Mouse (Mus musculus) CH12.LX (cell line): ENCODE data around the gene Pdcd1lg2. TPM values are rescaled to one million over a fixed set of nuclear protein-coding genes. Genes with fewer than 3 reads are reported as not detected.

Source experiments
- DNase-seq: peaks from one replicate; pipeline ENCODE4 v3.0.0-alpha.2; 2013; ENCODE audit errors: extremely low read depth
- H3K27ac ChIP-seq: 2 replicates; pipeline ENCODE4 v1.5.1; 2012; ENCODE audit warnings: low read depth, mild to moderate bottlenecking, control low read depth, moderate library complexity; ENCODE audit not compliant: insufficient read depth
- H3K27me3 ChIP-seq: replicated peaks from 2 replicates; pipeline ENCODE3; 2012; ENCODE audit warnings: inconsistent platforms
- H3K36me3 ChIP-seq, 2 experiments: replicated peaks in 1 of 2; 2 replicates each; pipeline versions ENCODE3 to v1.6.1; 2012; ENCODE audit warnings: inconsistent platforms in 1 of 2, low read length in 1 of 2, mild to moderate bottlenecking in 1 of 2, mixed read lengths in 1 of 2, moderate library complexity in 1 of 2; ENCODE audit not compliant: control insufficient read depth in 1 of 2, insufficient read depth in 1 of 2
- H3K4me1 ChIP-seq, 2 experiments: 2 replicates each; pipeline ENCODE4 v1.6.1; 2012; ENCODE audit warnings: inconsistent platforms in 1 of 2, moderate library complexity in 1 of 2; ENCODE audit not compliant: insufficient read depth in 2 of 2, control insufficient read depth in 1 of 2
- H3K4me2 ChIP-seq: 2 replicates; pipeline ENCODE4 v1.6.1; 2012; ENCODE audit warnings: low read depth, mild to moderate bottlenecking, control low read depth; ENCODE audit not compliant: poor library complexity, insufficient read depth, severe bottlenecking
- H3K4me3 ChIP-seq, 3 experiments: fragments of 150-350 bp in 1 of 3; sonication (generic) in 1 of 3; replicated peaks in 1 of 3; 2 replicates each; pipeline versions ENCODE3 to v1.5.1; 2011 to 2012; ENCODE audit warnings: low read depth in 2 of 3, low read length in 2 of 3, mild to moderate bottlenecking in 2 of 3, moderate library complexity in 2 of 3, control low read depth in 1 of 3, improper control_type of control experiment in 1 of 3, inconsistent platforms in 1 of 3, mixed read lengths in 1 of 3; ENCODE audit not compliant: poor library complexity in 1 of 3
- H3K79me2 ChIP-seq: replicated peaks from 2 replicates; pipeline ENCODE4 v1.6.1; 2012; ENCODE audit warnings: mild to moderate bottlenecking, moderate library complexity; ENCODE audit not compliant: control insufficient read depth, poor library complexity, insufficient read depth, severe bottlenecking; ENCODE audit errors: extremely low read depth
- H3K9ac ChIP-seq: 2 replicates; pipeline ENCODE4 v1.6.1; 2012; ENCODE audit warnings: low read depth, mild to moderate bottlenecking, control low read depth, moderate library complexity; ENCODE audit not compliant: insufficient read depth
- H3K9me3 ChIP-seq: replicated peaks from 2 replicates; pipeline ENCODE3; 2012; ENCODE audit warnings: low read length, inconsistent platforms, mixed read lengths
- BHLHE40 ChIP-seq: IDR thresholded peaks from 2 replicates; pipeline ENCODE4 v1.6.1; 2011; ENCODE audit warnings: mild to moderate bottlenecking, low read depth, low read length, improper control_type of control experiment
- CTCF ChIP-seq, 2 experiments: IDR thresholded peaks in 1 of 2; conservative IDR thresholded peaks in 1 of 2; 2 replicates each; pipeline ENCODE4 v1.5.1; 2011 to 2012; ENCODE audit warnings: low read depth in 2 of 2, low read length in 2 of 2, improper control_type of control experiment in 1 of 2, inconsistent platforms in 1 of 2, mild to moderate bottlenecking in 1 of 2, moderate library complexity in 1 of 2
- E2F4 ChIP-seq: IDR thresholded peaks from 2 replicates; pipeline ENCODE4 v1.6.1; 2011; ENCODE audit warnings: low read depth, low read length, improper control_type of control experiment; ENCODE audit not compliant: insufficient replicate concordance
- ELF1 ChIP-seq: IDR thresholded peaks from 2 replicates; pipeline ENCODE4 v1.6.1; 2014; ENCODE audit warnings: low read depth, mild to moderate bottlenecking, inconsistent platforms, low read length, improper control_type of control experiment
- EP300 ChIP-seq: IDR thresholded peaks from 2 replicates; pipeline ENCODE4 v1.6.1; 2011; ENCODE audit warnings: low read length, improper control_type of control experiment
- ETS1 ChIP-seq: conservative IDR thresholded peaks from 2 replicates; pipeline ENCODE4 v1.6.1; 2012; ENCODE audit warnings: low read depth, mild to moderate bottlenecking, inconsistent platforms, low read length, improper control_type of control experiment, moderate library complexity
- GABPA ChIP-seq: IDR thresholded peaks from 2 replicates; pipeline ENCODE4 v1.6.1; 2012; ENCODE audit warnings: low read depth, low read length, improper control_type of control experiment, inconsistent platforms; ENCODE audit not compliant: insufficient replicate concordance
- HCFC1 ChIP-seq: IDR thresholded peaks from 2 replicates; pipeline ENCODE4 v1.6.1; 2012; ENCODE audit warnings: low read depth, mild to moderate bottlenecking, inconsistent platforms, low read length, improper control_type of control experiment
- IRF4 ChIP-seq: IDR thresholded peaks from 2 replicates; pipeline ENCODE4 v1.6.1; 2014; ENCODE audit warnings: low read depth, mild to moderate bottlenecking, inconsistent platforms, low read length, improper control_type of control experiment
- JUN ChIP-seq: IDR thresholded peaks from 2 replicates; pipeline ENCODE4 v1.6.1; 2011; ENCODE audit warnings: low read depth, mild to moderate bottlenecking, low read length, improper control_type of control experiment, moderate library complexity; ENCODE audit not compliant: insufficient read depth
- MAFK ChIP-seq: IDR thresholded peaks from 2 replicates; pipeline ENCODE4 v1.6.1; 2011; ENCODE audit warnings: low read length, improper control_type of control experiment; ENCODE audit not compliant: insufficient replicate concordance
- MAX ChIP-seq: IDR thresholded peaks from 2 replicates; pipeline ENCODE4 v1.6.1; 2011; ENCODE audit warnings: low read length, improper control_type of control experiment
- MEF2A ChIP-seq: IDR thresholded peaks from 2 replicates; pipeline ENCODE4 v1.6.1; 2014; ENCODE audit warnings: low read depth, mild to moderate bottlenecking, inconsistent platforms, low read length, improper control_type of control experiment, borderline replicate concordance
- MXI1 ChIP-seq: IDR thresholded peaks from 2 replicates; pipeline ENCODE4 v1.6.1; 2011; ENCODE audit warnings: mild to moderate bottlenecking, low read depth, low read length, improper control_type of control experiment
- MYC ChIP-seq: IDR thresholded peaks from 2 replicates; pipeline ENCODE4 v1.6.1; 2011; ENCODE audit warnings: low read depth, mild to moderate bottlenecking, improper control_type of control experiment, low read length
- NRF1 ChIP-seq: IDR thresholded peaks from 2 replicates; pipeline ENCODE4 v1.6.1; 2014; ENCODE audit warnings: low read depth, mild to moderate bottlenecking, inconsistent platforms, low read length, improper control_type of control experiment, moderate library complexity
- POLR2A ChIP-seq: IDR thresholded peaks from 2 replicates; pipeline ENCODE4 v1.6.1; 2011; ENCODE audit warnings: low read depth, mild to moderate bottlenecking, improper control_type of control experiment, low read length
- POLR2AphosphoS2 ChIP-seq: IDR thresholded peaks from 2 replicates; pipeline ENCODE4 v1.6.1; 2011; ENCODE audit warnings: low read depth, low read length, improper control_type of control experiment
- RAD21 ChIP-seq: IDR thresholded peaks from 2 replicates; pipeline ENCODE4 v1.6.1; 2011; ENCODE audit warnings: low read depth, mild to moderate bottlenecking, low read length, improper control_type of control experiment, moderate library complexity
- RCOR1 ChIP-seq: conservative IDR thresholded peaks from 2 replicates; pipeline ENCODE4 v1.6.1; 2012; ENCODE audit warnings: low read depth, mild to moderate bottlenecking, inconsistent platforms, low read length, improper control_type of control experiment
- SIN3A ChIP-seq: IDR thresholded peaks from 2 replicates; pipeline ENCODE4 v1.6.1; 2012; ENCODE audit warnings: low read length, improper control_type of control experiment, inconsistent platforms
- SMC3 ChIP-seq: IDR thresholded peaks from 2 replicates; pipeline ENCODE4 v1.6.1; 2011; ENCODE audit warnings: low read depth, low read length, improper control_type of control experiment
- TCF12 ChIP-seq: IDR thresholded peaks from 2 replicates; pipeline ENCODE4 v1.6.1; 2014; ENCODE audit warnings: low read depth, mild to moderate bottlenecking, inconsistent platforms, low read length, improper control_type of control experiment
- UBTF ChIP-seq: IDR thresholded peaks from 2 replicates; pipeline ENCODE4 v1.6.1; 2012; ENCODE audit warnings: low read depth, mild to moderate bottlenecking, inconsistent platforms, low read length, improper control_type of control experiment, moderate library complexity
- USF1 ChIP-seq: IDR thresholded peaks from 2 replicates; pipeline ENCODE4 v1.6.1; 2014; ENCODE audit warnings: low read depth, mild to moderate bottlenecking, inconsistent platforms, low read length, improper control_type of control experiment
- USF2 ChIP-seq: conservative IDR thresholded peaks from 2 replicates; pipeline ENCODE4 v1.6.1; 2011; ENCODE audit warnings: low read depth, low read length, improper control_type of control experiment
- ZC3H11A ChIP-seq: IDR thresholded peaks from 2 replicates; pipeline ENCODE4 v1.6.1; 2012; ENCODE audit warnings: low read depth, mild to moderate bottlenecking, inconsistent platforms, low read length, improper control_type of control experiment
- ZKSCAN1 ChIP-seq: IDR thresholded peaks from 2 replicates; pipeline ENCODE4 v1.6.1; 2012; ENCODE audit warnings: low read depth, inconsistent platforms, low read length, improper control_type of control experiment, borderline replicate concordance
- ZNF384 ChIP-seq: IDR thresholded peaks from 2 replicates; pipeline ENCODE4 v1.6.1; 2012; ENCODE audit warnings: low read depth, low read length, improper control_type of control experiment, inconsistent platforms
- dilution Hi-C: fragments of 300-500 bp; cut with MboI; formaldehyde crosslinking; loops from 2 replicates; pipeline ENCODE4 v1.14.3; 2020; ENCODE audit warnings: low sequenced_read_pairs; ENCODE audit not compliant: extremely low pct_unique_long_range_greater_than_20kb, extremely low pct_ligation_motif_present
- in situ Hi-C: fragments of 300-500 bp; cut with MboI; formaldehyde crosslinking; loops from 3 replicates; pipeline ENCODE4 v1.14.3; 2019; ENCODE audit warnings: low sequenced_read_pairs, low pct_ligation_motif_present, low pct_unique_long_range_greater_than_20kb, mixed read lengths
- polyA plus RNA-seq: library from polyadenylated mRNA; unstranded; fragments of >175 nt; gene quantifications from 2 replicates; pipeline ENCODE4 v1.2.1, GENCODE M21; 2012; ENCODE audit warnings: low read depth; ENCODE audit not compliant: insufficient read length
- total RNA-seq, 2 experiments: library from RNA; depleted of rRNA; stranded (reverse); fragments of 300-350 nt in 1 of 2; fragments of >200 nt in 1 of 2; gene quantifications; 2 replicates each; pipeline ENCODE4 v1.2.3; 2012 to 2014

Gene Pdcd1lg2
- total and polyA plus RNA-seq, 3 experiments: 1.4 to 5.5 (median 1.7) TPM

GRCm38 (mm10) chr19:29374947-29375346 is 35.8 kb upstream of the Pdcd1lg2 start:
- dilution Hi-C loops: no loop called here
- H3K36me3 ChIP-seq: peaks cover 12 to 51% of the 10 kb centered on the region in 2 experiments
- no peaks in the 10 kb centered on the region for H3K27me3 ChIP-seq

GRCm38 (mm10) chr19:29376382-29376781 is 34.3 kb upstream of the Pdcd1lg2 start:
- Histone ChIP-seq H3K9me3 (no peaks in the 10 kb centered on the region), H3K9ac (peak overlapping the region; percentile 10; the same call in 1 of the 2 replicates), H3K4me1 (peaks cover 28 to 73% of the 10 kb centered on the region in 2 experiments), H3K79me2 (peaks cover 28% of the 10 kb centered on the region), H3K4me2 (peak overlapping the region; percentile 85), H3K27me3 (no peaks in the 10 kb centered on the region), H3K27ac (peak overlapping the region; percentile 48; the same call in 1 of the 2 replicates), H3K36me3 (peaks cover 21 to 65% of the 10 kb centered on the region in 2 experiments), H3K4me3 (no peak overlapping the region)
- in situ Hi-C loops (no loop called here), dilution Hi-C loops (no loop called here)
- DNase-seq: no peak
- no peak for TF ChIP-seq HCFC1
- TF ChIP-seq MAX: no peak
- TF ChIP-seq JUN: no peak
- no peak for TF ChIP-seq MAFK
- no peak for TF ChIP-seq MEF2A
- no peak for TF ChIP-seq USF1
- peak; percentile 37; the same call in 1 of the 2 replicates for TF ChIP-seq ELF1
- no peak for TF ChIP-seq ZKSCAN1
- no peak for TF ChIP-seq SMC3
- no peak for TF ChIP-seq UBTF
- no peak for TF ChIP-seq MYC
- TF ChIP-seq EP300: peak; percentile 77
- no peak for TF ChIP-seq CTCF (conservative IDR thresholded peaks at IDR 0.05 in 1 of 2, IDR thresholded peaks at IDR 0.05 in 1 of 2; ENCODE audit: low read depth in 2 of 2, low read length in 2 of 2)
- TF ChIP-seq GABPA: no peak
- peak; percentile 53; the same call in 1 of the 2 replicates for TF ChIP-seq BHLHE40
- no peak for TF ChIP-seq RCOR1
- TF ChIP-seq RAD21: no peak; the same call in 1 of the 2 replicates
- no peak for TF ChIP-seq NRF1
- TF ChIP-seq POLR2A: no peak; the same call in 1 of the 2 replicates
- no peak for TF ChIP-seq MXI1
- TF ChIP-seq ETS1: peak; percentile 70
- no peak for TF ChIP-seq E2F4
- no peak for TF ChIP-seq USF2
- TF ChIP-seq SIN3A: no peak; the same call in 1 of the 2 replicates
- no peak for TF ChIP-seq ZNF384
- no peak for TF ChIP-seq POLR2AphosphoS2

More at GRCm38 (mm10) chr19:29374947-29375346, 35.8 kb upstream of the Pdcd1lg2 start:
- Histone ChIP-seq H3K4me2 (peak overlapping the region; percentile 0; the same call in 1 of the 2 replicates), H3K9me3 (no peaks in the 10 kb centered on the region), H3K79me2 (peaks cover 34% of the 10 kb centered on the region), H3K27ac (peak overlapping the region; percentile 48), H3K9ac (no peak overlapping the region), H3K4me3 (no peak overlapping the region), H3K4me1 (peaks cover 19 to 59% of the 10 kb centered on the region in 2 experiments)
- no peak for TF ChIP-seq ZC3H11A
- peak; percentile 89 for TF ChIP-seq BHLHE40
- no peak for TF ChIP-seq POLR2AphosphoS2
- TF ChIP-seq UBTF: peak; percentile 63; the same call in 1 of the 2 replicates
- 0 out of 2 replicates have a peak, but pooled peaks have one; percentile 21 for TF ChIP-seq ELF1
- TF ChIP-seq TCF12: peak; percentile 36; the same call in 1 of the 2 replicates
- peak; percentile 40; the same call in 1 of the 2 replicates for TF ChIP-seq MXI1
- TF ChIP-seq EP300: peak; percentile 20; the same call in 1 of the 2 replicates
- TF ChIP-seq MEF2A: peak; percentile 30; the same call in 1 of the 2 replicates
- peak; percentile 26; the same call in 1 of the 2 replicates for TF ChIP-seq HCFC1
- peak; percentile 32; the same call in 1 of the 2 replicates for TF ChIP-seq RCOR1
- peak; percentile 76; the same call in 1 of the 2 replicates for TF ChIP-seq ETS1
- TF ChIP-seq IRF4: peak; percentile 74; the same call in 1 of the 2 replicates
- no peak for TF ChIP-seq USF2
- TF ChIP-seq MYC: no peak
- peak; percentile 46; the same call in 1 of the 2 replicates for TF ChIP-seq SIN3A
- DNase-seq: peak; percentile 76
- in situ Hi-C loops: loop anchor here (5.0 to 25.0 kb wide), 3 partner anchors 117 to 588 kb away; partner anchors contain the start of genes 9930021J03Rik and Ranbp6
